Mouse (Mus musculus) frontal cortex, adult 2 months (tissue): ENCODE measurements at regions not wholly inside any gene's neighbourhood (a gene's known extent, or its start where the extent isn't known, plus 50 kb on each side); places are given as distances from the start of the nearest gene placed in this dataset.

Experiments used
- DNase-seq, 2 experiments: peaks; one replicate each; pipeline ENCODE4 v3.0.0; 2022; ENCODE audit warnings: low spot score in 1 of 2; ENCODE audit errors: extremely low spot score in 1 of 2

GRCm38 (mm10) chr2:68530228-68530627, 52.0 kb upstream of the 4933409G03Rik start:
- DNase-seq, result peak; percentile 15 to 28

- peak in 1 of 2 experiments; percentile 22 for DNase-seq
Observed at GRCm38 (mm10) chr2:68531099-68531498, 51.1 kb upstream of the 4933409G03Rik start.
